Comparison of ENCODE assay signal across 25 mouse cellular contexts in the genomic region with DNA sequence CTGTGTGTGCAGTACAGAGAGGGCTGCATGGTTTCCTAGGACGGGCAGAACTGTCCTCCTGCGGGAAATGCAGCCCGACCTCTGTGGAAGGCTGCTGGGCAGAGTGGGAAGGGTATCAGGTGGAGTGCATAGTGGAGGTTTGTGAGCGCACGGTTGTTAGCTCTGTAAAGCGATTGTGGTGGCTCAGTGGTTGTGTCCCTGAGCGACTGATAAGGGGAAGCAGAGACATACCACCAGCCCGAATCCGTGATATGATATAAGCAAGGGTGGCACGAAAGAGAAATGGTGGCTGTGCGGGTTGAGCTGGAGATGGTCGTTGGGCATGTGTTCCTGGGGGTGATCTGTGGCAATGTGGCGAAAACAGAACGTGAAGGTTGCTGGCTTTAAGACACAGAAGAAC.
DNase-seq lines count a peak whose midpoint lies in the region; ATAC-seq lines count a peak whose summit lies in the region.
"Had no signal": no experiment of that assay in that cellular context is flagged by ENCODE, and none has a peak within 500 bp of the region (broad histone marks: within the 10 kb centered on the region; RNA-seq: fewer than 3 reads in every experiment).

No protein-coding gene starts in this region.

- WGBS in heart, embryonic 10.5 days, result 82% methylated on average over 14 of the region's 14 CpGs
- 91% methylated on average over 14 of the region's 14 CpGs for WGBS in lung, embryonic 16.5 days

- peaks cover 50% of the 10 kb centered on the region for H3K4me1 ChIP-seq in heart, embryonic 10.5 days
- H3K4me1 ChIP-seq in lung, embryonic 16.5 days (replicated peaks; ENCODE audit: control insufficient read depth, insufficient read depth, low read length), result peaks cover 53% of the 10 kb centered on the region
- H3K4me1 ChIP-seq in megakaryocyte, embryonic 14.5 days, result peaks cover 46% of the 10 kb centered on the region

- H3K9ac ChIP-seq in lung, embryonic 16.5 days (ENCODE audit: low read length), result no peak overlapping the region
- H3K9ac ChIP-seq: embryonic facial prominence, embryonic 12.5 days; forebrain, embryonic 13.5 days; forebrain, embryonic 15.5 days had no signal

- no peak overlapping the region for H3K4me2 ChIP-seq in lung, embryonic 16.5 days (ENCODE audit: low read depth, low read length)
- H3K4me2 ChIP-seq: embryonic facial prominence, embryonic 12.5 days; forebrain, embryonic 13.5 days; forebrain, embryonic 15.5 days had no signal

- no peaks in the 10 kb centered on the region for H3K27me3 ChIP-seq in heart, embryonic 10.5 days (ENCODE audit: insufficient read depth, poor library complexity, severe bottlenecking)
- no peaks in the 10 kb centered on the region for H3K27me3 ChIP-seq in lung, embryonic 16.5 days (ENCODE audit: control insufficient read depth, insufficient read depth, low read depth, low read length)
- peaks cover 80% of the 10 kb centered on the region for H3K27me3 ChIP-seq in megakaryocyte, embryonic 14.5 days (replicated peaks)
- H3K27me3 ChIP-seq: embryonic facial prominence, embryonic 12.5 days; forebrain, embryonic 13.5 days; forebrain, embryonic 15.5 days; Patski had no signal

- no peaks in the 10 kb centered on the region for H3K9me3 ChIP-seq in heart, embryonic 10.5 days
- H3K9me3 ChIP-seq in lung, embryonic 16.5 days (ENCODE audit: control insufficient read depth, low read length), result no peaks in the 10 kb centered on the region
- peaks cover 14% of the 10 kb centered on the region for H3K9me3 ChIP-seq in megakaryocyte, embryonic 14.5 days
- H3K9me3 ChIP-seq: embryonic facial prominence, embryonic 10.5 days; embryonic facial prominence, embryonic 12.5 days; forebrain, embryonic 13.5 days; forebrain, embryonic 15.5 days; G1E had no signal

- peak overlapping the region; percentile 23; the same call in 1 of the 2 replicates for H3K27ac ChIP-seq in heart, embryonic 10.5 days
- peak overlapping the region; percentile 56 for H3K27ac ChIP-seq in lung, embryonic 16.5 days (ENCODE audit: low read length)
- H3K27ac ChIP-seq: embryonic facial prominence, embryonic 12.5 days; forebrain, embryonic 13.5 days; forebrain, embryonic 15.5 days had no signal

- ATAC-seq in lung, embryonic 16.5 days (ENCODE audit: low read depth), result no peak
- no peak for ATAC-seq in megakaryocyte, adult 5-6 weeks (ENCODE audit: poor library complexity, severe bottlenecking)
- ATAC-seq in megakaryocyte-erythroid progenitor cell, adult 5-6 weeks (replicated peaks; ENCODE audit: low FRiP score, low TSS enrichment, poor library complexity, severe bottlenecking), result peak; percentile 75
- ATAC-seq: CD4-positive, CD25-positive, alpha-beta regulatory T cell, adult 4 months; forebrain, embryonic 13.5 days; forebrain, embryonic 15.5 days; Patski had no signal

- DNase-seq in heart, embryonic 10.5 days (ENCODE audit: low spot score), result no peak
- DNase-seq in heart, postnatal 25 days (ENCODE audit: low spot score), result no peak
- no peak for DNase-seq in lung, adult 18-20 months
- DNase-seq in kidney, postnatal 14 days, result no peak
- DNase-seq: adrenal gland, adult 2 months; adrenal gland, postnatal 10 days; adrenal gland, postnatal 25 days; B cell, adult 2 months; cerebellum, adult 11 months; cerebellum, adult 18-20 months; cerebellum, adult 8-10 months; cerebellum, adult 9-11 months; cerebellum, postnatal 14 days; cerebellum, postnatal 36 days had no signal

- no peaks in the 10 kb centered on the region for H3K36me3 ChIP-seq in heart, embryonic 10.5 days
- no peaks in the 10 kb centered on the region for H3K36me3 ChIP-seq in lung, embryonic 16.5 days (ENCODE audit: control insufficient read depth, insufficient read depth, low read length)
- H3K36me3 ChIP-seq in megakaryocyte, embryonic 14.5 days (replicated peaks; ENCODE audit: low read length), result no peaks in the 10 kb centered on the region
- H3K36me3 ChIP-seq: embryonic facial prominence, embryonic 10.5 days; embryonic facial prominence, embryonic 12.5 days; forebrain, embryonic 15.5 days; G1E had no signal

- intact Hi-C loops in heart, postnatal 25 days (cut with DNase I), result loop anchor here (5.0 kb wide), 3 partner anchors 83 to 208 kb away; no protein-coding TSS in a partner anchor

- H3K4me3 ChIP-seq in heart, embryonic 10.5 days, result no peak overlapping the region
- no peak overlapping the region for H3K4me3 ChIP-seq in lung, embryonic 16.5 days (ENCODE audit: low read length)
- H3K4me3 ChIP-seq in megakaryocyte, embryonic 14.5 days (replicated peaks), result peak overlapping the region; percentile 33
- H3K4me3 ChIP-seq: embryonic facial prominence, embryonic 10.5 days; embryonic facial prominence, embryonic 12.5 days; forebrain, embryonic 13.5 days; forebrain, embryonic 15.5 days had no signal
